Mouse (Mus musculus): ENCODE measurements around the gene Zmiz1. TPM values are rescaled to one million over a fixed set of nuclear protein-coding genes. Genes with fewer than 3 reads are reported as not detected.

The Zmiz1 gene
- total RNA-seq, 2 experiments from 2014 or later = 26.6 to 28.6 TPM

GRCm38 (mm10) chr14:25472096-25472861 is 13.3 kb downstream of the Zmiz1 start:
- no peak for DNase-seq (ENCODE audit: low spot score)

GRCm38 (mm10) chr14:25472981-25473649 is 14.1 kb downstream of the Zmiz1 start:
- DNase-seq (ENCODE audit: low spot score) = no peak

GRCm38 (mm10) chr14:25474017-25474416 is 15.0 kb downstream of the Zmiz1 start:
- no peak for DNase-seq (ENCODE audit: low spot score)

GRCm38 (mm10) chr14:25474732-25475131 is 15.7 kb downstream of the Zmiz1 start:
- DNase-seq (ENCODE audit: low spot score) = no peak

- DNase-seq (ENCODE audit: low spot score) = no peak
Measured at GRCm38 (mm10) chr14:25476048-25476447, 17.1 kb downstream of the Zmiz1 start.

- no peak for DNase-seq (ENCODE audit: low spot score)
Measured at GRCm38 (mm10) chr14:25476453-25476852, 17.5 kb downstream of the Zmiz1 start.

- no peak for DNase-seq (ENCODE audit: low spot score)
Measured at GRCm38 (mm10) chr14:25477268-25477667, 18.3 kb downstream of the Zmiz1 start.

- DNase-seq (ENCODE audit: low spot score) = no peak
Measured at GRCm38 (mm10) chr14:25478257-25478656, 19.3 kb downstream of the Zmiz1 start.

GRCm38 (mm10) chr14:25478755-25479154 is 19.8 kb downstream of the Zmiz1 start:
- no peak for DNase-seq (ENCODE audit: low spot score)

GRCm38 (mm10) chr14:25479841-25480252 is 20.9 kb downstream of the Zmiz1 start:
- no peak for DNase-seq (ENCODE audit: low spot score)

- no peak for DNase-seq (ENCODE audit: low spot score)
Measured at GRCm38 (mm10) chr14:25480443-25480842, 21.5 kb downstream of the Zmiz1 start.

GRCm38 (mm10) chr14:25480916-25481666 is 22.1 kb downstream of the Zmiz1 start:
- peak; percentile 86 for DNase-seq (ENCODE audit: low spot score)

GRCm38 (mm10) chr14:25481667-25482331 is 22.8 kb downstream of the Zmiz1 start:
- no peak for DNase-seq (ENCODE audit: low spot score)

- no peak for DNase-seq (ENCODE audit: low spot score)
Measured at GRCm38 (mm10) chr14:25482404-25482803, 23.4 kb downstream of the Zmiz1 start.

GRCm38 (mm10) chr14:25483285-25483684 is 24.3 kb downstream of the Zmiz1 start:
- DNase-seq (ENCODE audit: low spot score) = no peak

GRCm38 (mm10) chr14:25484049-25484448 is 25.1 kb downstream of the Zmiz1 start:
- DNase-seq (ENCODE audit: low spot score) = no peak

- DNase-seq (ENCODE audit: low spot score) = no peak
Measured at GRCm38 (mm10) chr14:25486220-25486619, 27.2 kb downstream of the Zmiz1 start.

- DNase-seq (ENCODE audit: low spot score) = no peak
Measured at GRCm38 (mm10) chr14:25486742-25487469, 27.9 kb downstream of the Zmiz1 start.

- peak; percentile 76 for DNase-seq (ENCODE audit: low spot score)
Measured at GRCm38 (mm10) chr14:25487470-25487955, 28.5 kb downstream of the Zmiz1 start.

- peak; percentile 87 for DNase-seq (ENCODE audit: low spot score)
Measured at GRCm38 (mm10) chr14:25488097-25488613, 29.2 kb downstream of the Zmiz1 start.
